Mouse (Mus musculus): ENCODE measurements at regions not wholly inside any gene's neighbourhood (a gene's known extent, or its start where the extent isn't known, plus 50 kb on each side); places are given as distances from the start of the nearest gene placed in this dataset.
"Not testable (repeated sequence)": the region's sequence is repeated elsewhere in the genome, so short reads cannot be mapped to it uniquely, and the experiment has no call there.

DNA sequence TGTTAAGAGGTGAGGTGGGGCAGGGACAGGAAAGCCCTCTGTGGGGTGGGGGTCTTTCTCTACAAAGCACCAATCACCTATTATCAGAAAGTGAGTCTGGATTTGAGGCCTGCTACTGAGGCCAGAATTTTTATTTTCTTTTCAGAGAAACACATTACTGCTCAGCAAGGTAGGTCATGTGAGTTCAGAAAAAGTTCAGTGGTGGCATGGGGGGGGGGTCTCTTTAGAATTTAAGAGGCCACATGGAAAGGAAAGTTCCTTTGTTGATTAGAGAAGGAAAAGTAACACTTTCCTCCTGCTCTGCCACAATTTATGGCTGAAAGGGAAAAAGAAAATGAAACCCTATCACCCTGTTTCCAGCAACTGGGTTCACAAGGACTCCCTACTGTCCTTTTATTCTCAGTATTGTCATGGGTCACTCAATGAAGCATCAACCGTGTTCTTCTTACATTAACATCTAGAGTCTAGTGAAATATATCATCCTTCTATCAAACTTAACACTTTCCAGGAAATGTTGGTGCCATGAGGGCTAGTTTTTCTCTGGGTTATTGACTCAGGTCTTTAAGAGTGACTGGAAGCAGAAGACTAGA is 194.1 kb downstream of the 4930474N05Rik start:
- WGBS: 67% methylated on average over 1 of the region's 1 CpGs
- Histone ChIP-seq H3K4me3 (replicated peaks; ENCODE audit: extremely low read depth, low read depth, low read length) (no peak overlapping the region), H3K4me1 (ENCODE audit: control insufficient read depth, insufficient read depth, low read length) (no peaks in the 10 kb centered on the region)
- DNase-seq: no peak
- TF ChIP-seq POLR2A (IDR thresholded peaks at IDR 0.05; ENCODE audit: borderline replicate concordance, extremely low read depth, low read depth, low read length): no peak
- TF ChIP-seq CTCF (IDR thresholded peaks at IDR 0.05; ENCODE audit: insufficient read depth, low read length): no peak

DNA sequence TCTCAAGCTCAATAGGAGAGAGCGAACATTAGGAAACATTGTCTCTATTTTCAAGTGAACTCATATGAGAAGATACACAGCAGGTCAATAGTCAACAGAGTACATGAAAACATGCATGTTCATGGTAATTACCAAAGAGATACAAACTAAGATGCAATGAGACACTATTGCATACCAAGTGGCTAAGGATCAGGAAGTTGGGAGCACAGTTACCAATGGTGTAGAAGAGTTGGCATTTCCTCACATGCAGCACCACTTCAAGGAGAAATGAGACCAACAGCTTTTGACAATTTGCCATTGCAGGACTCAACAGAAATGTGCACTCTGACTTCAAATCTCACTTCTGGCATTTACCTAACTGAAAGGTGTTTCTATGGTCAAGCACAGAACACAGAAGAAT is 215.6 kb downstream of the 4930474N05Rik start:
- TF ChIP-seq POLR2A (IDR thresholded peaks at IDR 0.05; ENCODE audit: borderline replicate concordance, extremely low read depth, low read depth, low read length) (no peak), CTCF (IDR thresholded peaks at IDR 0.05; ENCODE audit: insufficient read depth, low read length) (no peak)
- no peak for DNase-seq
- Histone ChIP-seq H3K4me1 (ENCODE audit: control insufficient read depth, insufficient read depth, low read length) (no peaks in the 10 kb centered on the region), H3K4me3 (replicated peaks; ENCODE audit: extremely low read depth, low read depth, low read length) (no peak overlapping the region)
- 87% methylated on average over 1 of the region's 1 CpGs for WGBS

DNA sequence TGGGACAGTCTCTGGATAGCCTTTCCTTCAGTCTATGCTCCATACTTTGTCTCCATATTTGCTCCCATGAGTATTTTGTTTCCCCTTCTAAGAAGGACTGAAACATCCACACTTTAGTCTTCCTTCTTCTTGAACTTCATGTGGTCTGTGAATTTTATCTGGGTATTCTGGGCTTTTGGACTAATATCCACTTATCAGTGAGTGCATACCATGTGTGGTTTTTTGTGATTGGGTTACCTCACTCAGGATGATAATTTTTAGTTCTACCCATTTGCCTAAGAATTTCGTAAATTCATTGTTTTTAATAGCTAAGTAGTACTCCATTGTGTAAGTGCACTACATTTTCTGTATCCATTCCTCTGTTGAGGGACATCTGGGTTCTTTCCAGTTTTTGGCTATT is 220.0 kb downstream of the 4930474N05Rik start:
- DNase-seq; H3K4me3 ChIP-seq (replicated peaks; ENCODE audit: extremely low read depth, low read depth, low read length); H3K4me1 ChIP-seq (ENCODE audit: control insufficient read depth, insufficient read depth, low read length): not testable (repeated sequence)
- 40% methylated on average over 1 of the region's 1 CpGs for WGBS

DNA sequence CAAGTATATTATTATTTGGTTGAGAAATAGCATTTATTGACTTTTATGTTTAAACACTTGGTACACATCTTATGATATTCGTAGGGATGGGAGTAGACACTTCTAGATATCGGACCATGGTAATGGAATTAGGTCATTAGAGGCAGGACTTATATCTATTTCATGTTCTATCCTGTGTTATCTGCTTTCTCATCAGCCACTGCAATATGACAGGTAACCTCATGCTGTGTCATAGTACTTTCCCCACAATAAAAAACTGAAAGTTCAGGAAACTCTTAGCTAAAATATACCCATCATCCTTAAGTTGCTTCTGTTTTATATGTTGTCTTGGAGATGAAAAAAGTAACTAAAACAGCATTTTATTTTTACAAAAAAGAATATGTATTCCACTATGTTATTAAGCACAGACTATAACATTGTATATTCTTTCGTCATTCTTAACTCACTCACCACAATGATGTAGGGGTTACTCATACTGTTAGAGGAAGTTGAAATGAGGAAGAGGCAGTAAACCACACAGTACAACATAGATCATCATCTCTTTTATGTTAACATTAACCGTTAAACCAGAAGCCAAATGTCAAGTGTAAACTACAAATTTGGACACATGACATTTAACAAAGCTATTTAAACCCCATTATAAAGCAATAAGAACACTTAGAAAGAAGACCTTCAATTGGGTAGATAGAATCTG is 221.8 kb downstream of the 4930474N05Rik start:
- Histone ChIP-seq H3K4me3 (replicated peaks; ENCODE audit: extremely low read depth, low read depth, low read length) (no peak overlapping the region), H3K4me1 (ENCODE audit: control insufficient read depth, insufficient read depth, low read length) (no peaks in the 10 kb centered on the region)
- WGBS: 64% methylated on average over 4 of the region's 4 CpGs
- no peak for DNase-seq
- TF ChIP-seq CTCF (IDR thresholded peaks at IDR 0.05; ENCODE audit: insufficient read depth, low read length) (no peak), POLR2A (IDR thresholded peaks at IDR 0.05; ENCODE audit: borderline replicate concordance, extremely low read depth, low read depth, low read length) (no peak)

DNA sequence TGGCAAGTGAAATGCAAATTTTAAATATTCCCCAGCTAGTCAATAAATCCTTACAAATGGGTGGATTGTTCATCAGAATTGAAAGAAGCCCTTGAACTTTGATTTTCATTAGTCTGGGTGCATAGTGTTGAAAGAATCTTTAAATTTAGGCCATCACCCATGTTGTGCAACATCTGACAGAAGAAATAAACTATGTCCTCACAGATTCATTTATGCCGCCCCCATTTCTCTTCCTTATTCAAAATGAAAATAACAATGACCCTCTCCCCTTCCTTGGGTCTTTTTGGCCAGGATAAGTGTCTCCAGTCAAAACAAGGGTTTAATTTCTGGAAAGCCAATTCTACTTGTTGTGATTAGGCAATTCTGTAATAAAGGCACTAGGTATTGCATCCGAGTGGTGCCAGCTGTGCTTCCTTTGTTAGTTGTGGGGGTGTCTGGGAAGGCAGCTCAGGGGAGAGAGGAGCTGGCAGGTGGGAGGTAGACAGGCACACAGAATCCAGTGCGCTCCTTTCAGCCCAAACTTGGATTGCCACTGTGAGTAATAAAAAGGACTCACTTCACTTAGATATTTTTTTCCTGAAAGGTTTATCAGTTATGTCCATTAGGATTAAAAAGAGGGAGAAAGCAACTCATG is 233.7 kb downstream of the 4930474N05Rik start:
- no peak for DNase-seq
- WGBS: 66% methylated on average over 3 of the region's 3 CpGs
- no peak for TF ChIP-seq CTCF (IDR thresholded peaks at IDR 0.05; ENCODE audit: insufficient read depth, low read length)
- no peak for TF ChIP-seq POLR2A (IDR thresholded peaks at IDR 0.05; ENCODE audit: borderline replicate concordance, extremely low read depth, low read depth, low read length)
- H3K4me1 ChIP-seq (ENCODE audit: control insufficient read depth, insufficient read depth, low read length): no peaks in the 10 kb centered on the region
- H3K4me3 ChIP-seq (replicated peaks; ENCODE audit: extremely low read depth, low read depth, low read length): no peak overlapping the region

DNA sequence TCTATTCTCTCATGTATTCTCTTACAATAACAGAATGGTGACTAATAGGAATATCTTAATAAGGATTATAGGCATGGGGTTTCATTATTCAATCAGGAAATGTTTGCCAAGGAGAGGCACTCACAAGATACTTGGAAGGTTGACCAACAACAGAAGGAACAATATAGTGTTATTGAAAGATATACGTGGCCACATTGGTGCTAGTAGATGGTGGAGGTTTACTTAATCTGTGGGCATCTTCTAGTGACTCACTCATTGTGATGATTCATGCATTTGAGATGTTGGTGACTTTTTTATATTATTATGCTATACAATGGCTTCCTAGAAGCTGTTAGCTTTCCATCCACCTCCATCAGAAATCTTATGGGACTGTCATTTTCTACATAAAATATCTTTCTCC is 246.1 kb downstream of the 4930474N05Rik start:
- Histone ChIP-seq H3K4me3 (replicated peaks; ENCODE audit: extremely low read depth, low read depth, low read length) (no peak overlapping the region), H3K4me1 (ENCODE audit: control insufficient read depth, insufficient read depth, low read length) (no peaks in the 10 kb centered on the region)
- 59% methylated on average over 1 of the region's 1 CpGs for WGBS
- no peak for DNase-seq
- no peak for TF ChIP-seq POLR2A (IDR thresholded peaks at IDR 0.05; ENCODE audit: borderline replicate concordance, extremely low read depth, low read depth, low read length)
- no peak for TF ChIP-seq CTCF (IDR thresholded peaks at IDR 0.05; ENCODE audit: insufficient read depth, low read length)
